Comparison of ENCODE assay signal across 9 mouse cellular contexts in genomic region chr3:121737453-121737852, GRCm38 (mm10). TPM values are rescaled to one million over a fixed set of nuclear protein-coding genes. Genes with fewer than 3 reads are reported as not detected.
DNase-seq lines count a peak whose midpoint lies in the region; ATAC-seq and TF ChIP-seq lines count a peak whose summit lies in the region.
"Had no signal": no experiment of that assay in that cellular context is flagged by ENCODE, and none has a peak within 500 bp of the region (broad histone marks: within the 10 kb centered on the region; RNA-seq: fewer than 3 reads in every experiment).

No protein-coding gene starts in this region.

- no peak for ATAC-seq in lung, postnatal 0 days
- no peak for ATAC-seq in megakaryocyte-erythroid progenitor cell, adult 5-6 weeks (replicated peaks; ENCODE audit: low FRiP score, low TSS enrichment, poor library complexity, severe bottlenecking)

- peak; percentile 46 for DNase-seq in kidney, adult 9 months
- DNase-seq in kidney, adult 8-10 months, result no peak
- peak; percentile 65 for DNase-seq in ES-CJ7 (ENCODE audit: low read depth, low spot score)
- peak; percentile 40 for DNase-seq in lung, postnatal 0 days (ENCODE audit: low spot score)
- no peak for DNase-seq in urinary bladder, postnatal 36 days (ENCODE audit: low spot score in 2 of 2)
- DNase-seq: liver, embryonic 13.5 days had no signal

- no peak for TF ChIP-seq EP300 in lung, postnatal 0 days (IDR thresholded peaks at IDR 0.05)

- TF ChIP-seq CTCF in C2C12 (IDR thresholded peaks at IDR 0.05; ENCODE audit: control insufficient read depth, insufficient read depth, insufficient read length), result peak; percentile 24
- peak; percentile 72 for TF ChIP-seq CTCF in lung, postnatal 0 days (IDR thresholded peaks at IDR 0.05)

- no peaks in the 10 kb centered on the region for H3K27me3 ChIP-seq in C2C12 (ENCODE audit: control insufficient read depth, insufficient read depth, insufficient read length)
- no peaks in the 10 kb centered on the region for H3K27me3 ChIP-seq in lung, postnatal 0 days (replicated peaks; ENCODE audit: insufficient read depth, low read length)
- H3K27me3 ChIP-seq: embryonic facial prominence, embryonic 15.5 days; liver, embryonic 13.5 days had no signal

- H3K4me1 ChIP-seq in lung, postnatal 0 days (ENCODE audit: insufficient read depth, low read depth, low read length), result 0 out of 2 replicates have a peak, but pooled peaks cover 3% of the 10 kb centered on the region

- no peaks in the 10 kb centered on the region for H3K79me2 ChIP-seq in C2C12 (ENCODE audit: control insufficient read depth, insufficient read depth)

- no peak overlapping the region for H3K4me3 ChIP-seq in C2C12 (ENCODE audit: insufficient read depth, poor library complexity, severe bottlenecking)
- H3K4me3 ChIP-seq in lung, postnatal 0 days (ENCODE audit: low read depth, low read length), result no peak overlapping the region
- H3K4me3 ChIP-seq: embryonic facial prominence, embryonic 15.5 days; liver, embryonic 13.5 days had no signal

- no peak overlapping the region for H3K9ac ChIP-seq in lung, postnatal 0 days (replicated peaks; ENCODE audit: low read depth)
- H3K9ac ChIP-seq: embryonic facial prominence, embryonic 15.5 days; liver, embryonic 13.5 days had no signal

- no peak overlapping the region for H3K4me2 ChIP-seq in lung, postnatal 0 days (replicated peaks; ENCODE audit: low read depth, low read length)
- H3K4me2 ChIP-seq: embryonic facial prominence, embryonic 15.5 days; liver, embryonic 13.5 days had no signal

- H3K9me3 ChIP-seq in lung, postnatal 0 days (ENCODE audit: low read length), result no peaks in the 10 kb centered on the region
- H3K9me3 ChIP-seq: embryonic facial prominence, embryonic 15.5 days; liver, embryonic 13.5 days had no signal

- no peak overlapping the region for H3K27ac ChIP-seq in lung, postnatal 0 days (ENCODE audit: low read length)
- H3K27ac ChIP-seq: embryonic facial prominence, embryonic 15.5 days; liver, embryonic 13.5 days had no signal

- no peak overlapping the region for H3ac ChIP-seq in C2C12 (ENCODE audit: control insufficient read depth, insufficient read length, low read depth)

- peaks cover 36% of the 10 kb centered on the region for H3K36me3 ChIP-seq in C2C12 (ENCODE audit: control insufficient read depth, insufficient read depth)
- H3K36me3 ChIP-seq in lung, postnatal 0 days (ENCODE audit: insufficient read depth, low read length), result peaks cover 8% of the 10 kb centered on the region; the same call in 1 of the 2 replicates
- H3K36me3 ChIP-seq: liver, embryonic 13.5 days had no signal

- H3K79me3 ChIP-seq in C2C12 (ENCODE audit: low read depth), result no peaks in the 10 kb centered on the region

- 54% methylated on average over 1 of the region's 1 CpGs for WGBS in lung, postnatal 0 days

TF ChIP-seq in C2C12, 6 proteins besides CTCF, POLR2A, EP300 and RAD21:
- TF ChIP-seq MAX (IDR thresholded peaks at IDR 0.05), result no peak
- TF ChIP-seq USF1 (IDR thresholded peaks at IDR 0.05; ENCODE audit: low read depth), result no peak
- TF ChIP-seq MYOG (IDR thresholded peaks at IDR 0.05; ENCODE audit: control insufficient read depth, extremely low read depth, insufficient read length), result no peak
- no peak for TF ChIP-seq CEBPB (IDR thresholded peaks at IDR 0.05; ENCODE audit: low read depth)
- no peak for TF ChIP-seq MYOD1 (IDR thresholded peaks at IDR 0.05; ENCODE audit: control insufficient read depth, insufficient read length, low read depth)
- TF ChIP-seq FOSL1 (IDR thresholded peaks at IDR 0.05; ENCODE audit: insufficient read depth, low read length, poor library complexity, severe bottlenecking), result no peak

RNA-seq across cellular contexts. Expression of gene F3, which starts 14.1 kb away (rescaled TPM):
- 15.6 TPM for polyA plus RNA-seq in C2C12 (2012; fragmentation: generic; extraction: Trizol)
- polyA plus RNA-seq in lung, postnatal 0 days (2015; fragmentation: Nextera tagmentation; extraction: Ambion mirVana), result 99.3 and 129 TPM in 2 replicates
- total RNA-seq in megakaryocyte-erythroid progenitor cell, adult 5-6 weeks (2014; fragmentation: Nextera tagmentation), result not detected in 2 replicates
- not detected in 2 replicates for total RNA-seq in megakaryocyte-erythroid progenitor cell, adult 5-6 weeks (2017)

Comparison
In these comparisons a context has a peak if more than half of its experiments do, and no peak if none do; other contexts are left out.
1. DNase-seq: peak in kidney, adult 9 months (single experiment), ES-CJ7 (single experiment) and lung, postnatal 0 days (single experiment); none in kidney, adult 8-10 months (0 of 2) and urinary bladder, postnatal 36 days (0 of 2).